Mouse (Mus musculus): ENCODE measurements around the gene Nos1ap. TPM values are rescaled to one million over a fixed set of nuclear protein-coding genes. Genes with fewer than 3 reads are reported as not detected.
A peak's percentile ranks its signal among the peaks of the same experiment; 100 is the strongest.

Nos1ap gene
- polyA plus RNA-seq, 1 experiment from 2014 or later, result 26.0 TPM

GRCm38 (mm10) chr1:170519631-170520030 lies 70.0 kb downstream of the Nos1ap start:
- Histone ChIP-seq H3K9me3 (replicated peaks) (peaks cover 5% of the 10 kb centered on the region), H3K27me3 (replicated peaks) (no peaks in the 10 kb centered on the region), H3K4me1 (replicated peaks) (peaks cover 31% of the 10 kb centered on the region), H3K27ac (ENCODE audit: poor library complexity, severe bottlenecking) (no peak overlapping the region), H3K36me3 (no peaks in the 10 kb centered on the region), H3K4me3 (no peak overlapping the region), H3K4me2 (no peak overlapping the region), H3K9ac (no peak overlapping the region)
- ATAC-seq (ENCODE audit: insufficient number of reproducible peaks, low FRiP score), result no peak
- 87% methylated on average over 7 of the region's 7 CpGs for WGBS

- Histone ChIP-seq H3K27me3 (replicated peaks) (no peaks in the 10 kb centered on the region), H3K36me3 (0 out of 2 replicates have a peak, but pooled peaks cover 3% of the 10 kb centered on the region), H3K4me3 (no peak overlapping the region), H3K9ac (no peak overlapping the region), H3K4me2 (no peak overlapping the region), H3K9me3 (replicated peaks) (peaks cover 5% of the 10 kb centered on the region), H3K4me1 (replicated peaks) (peaks cover 34% of the 10 kb centered on the region), H3K27ac (ENCODE audit: poor library complexity, severe bottlenecking) (no peak overlapping the region)
- 89% methylated on average over 6 of the region's 6 CpGs for WGBS
- no peak for ATAC-seq (ENCODE audit: insufficient number of reproducible peaks, low FRiP score)
Observed at GRCm38 (mm10) chr1:170516182-170516581, 73.5 kb downstream of the Nos1ap start.

- H3K27ac ChIP-seq (ENCODE audit: poor library complexity, severe bottlenecking), result no peak overlapping the region
- H3K27me3 ChIP-seq (replicated peaks), result no peaks in the 10 kb centered on the region
- ATAC-seq (ENCODE audit: insufficient number of reproducible peaks, low FRiP score), result no peak
- peaks cover 34% of the 10 kb centered on the region for H3K4me1 ChIP-seq (replicated peaks)
- no peak overlapping the region for H3K9ac ChIP-seq
- H3K9me3 ChIP-seq (replicated peaks), result peaks cover 5% of the 10 kb centered on the region
- 0 out of 2 replicates have a peak, but pooled peaks cover 3% of the 10 kb centered on the region for H3K36me3 ChIP-seq
- no peak overlapping the region for H3K4me3 ChIP-seq
- no peak overlapping the region for H3K4me2 ChIP-seq
- 76% methylated on average over 1 of the region's 1 CpGs for whole genome bisulfite sequencing
Observed at GRCm38 (mm10) chr1:170515455-170515854, 74.2 kb downstream of the Nos1ap start.

GRCm38 (mm10) chr1:170514226-170514625 lies 75.4 kb downstream of the Nos1ap start:
- 0 out of 2 replicates have a peak, but pooled peaks cover 3% of the 10 kb centered on the region for H3K36me3 ChIP-seq

GRCm38 (mm10) chr1:170512429-170513097 lies 77.1 kb downstream of the Nos1ap start:
- Histone ChIP-seq H3K9me3 (replicated peaks) (no peaks in the 10 kb centered on the region), H3K27me3 (replicated peaks) (no peaks in the 10 kb centered on the region), H3K36me3 (0 out of 2 replicates have a peak, but pooled peaks cover 3% of the 10 kb centered on the region), H3K4me2 (no peak overlapping the region), H3K4me3 (no peak overlapping the region), H3K9ac (no peak overlapping the region), H3K27ac (ENCODE audit: poor library complexity, severe bottlenecking) (no peak overlapping the region), H3K4me1 (replicated peaks) (peaks cover 40% of the 10 kb centered on the region)
- WGBS, result 94% methylated on average over 2 of the region's 3 CpGs
- ATAC-seq (ENCODE audit: insufficient number of reproducible peaks, low FRiP score), result no peak

More at GRCm38 (mm10) chr1:170514226-170514625, 75.4 kb downstream of the Nos1ap start:
- Histone ChIP-seq H3K9ac (no peak overlapping the region), H3K9me3 (replicated peaks) (peaks cover 5% of the 10 kb centered on the region), H3K4me2 (no peak overlapping the region), H3K27me3 (replicated peaks) (no peaks in the 10 kb centered on the region), H3K4me3 (no peak overlapping the region), H3K4me1 (replicated peaks) (peaks cover 40% of the 10 kb centered on the region), H3K27ac (ENCODE audit: poor library complexity, severe bottlenecking) (no peak overlapping the region)
- WGBS, result 86% methylated on average over 12 of the region's 12 CpGs
- no peak for ATAC-seq (ENCODE audit: insufficient number of reproducible peaks, low FRiP score)

GRCm38 (mm10) chr1:170510595-170511240 lies 78.9 kb downstream of the Nos1ap start:
- Histone ChIP-seq H3K36me3 (0 out of 2 replicates have a peak, but pooled peaks cover 3% of the 10 kb centered on the region), H3K9ac (no peak overlapping the region), H3K27me3 (replicated peaks) (no peaks in the 10 kb centered on the region), H3K9me3 (replicated peaks) (no peaks in the 10 kb centered on the region), H3K4me3 (no peak overlapping the region), H3K27ac (ENCODE audit: poor library complexity, severe bottlenecking) (peak overlapping the region; percentile 53; the same call in 1 of the 2 replicates), H3K4me1 (replicated peaks) (peaks cover 44% of the 10 kb centered on the region), H3K4me2 (no peak overlapping the region)
- ATAC-seq (ENCODE audit: insufficient number of reproducible peaks, low FRiP score), result no peak
- WGBS, result 34% methylated on average over 3 of the region's 3 CpGs

- Histone ChIP-seq H3K9me3 (replicated peaks) (no peaks in the 10 kb centered on the region), H3K4me3 (no peak overlapping the region), H3K36me3 (no peaks in the 10 kb centered on the region), H3K9ac (no peak overlapping the region), H3K4me1 (replicated peaks) (peaks cover 68% of the 10 kb centered on the region), H3K27ac (ENCODE audit: poor library complexity, severe bottlenecking) (no peak overlapping the region), H3K4me2 (no peak overlapping the region), H3K27me3 (replicated peaks) (no peaks in the 10 kb centered on the region)
- WGBS, result 58% methylated on average over 6 of the region's 6 CpGs
- ATAC-seq (ENCODE audit: insufficient number of reproducible peaks, low FRiP score), result no peak
Observed at GRCm38 (mm10) chr1:170506309-170506708, 83.4 kb downstream of the Nos1ap start.

- H3K27ac ChIP-seq (ENCODE audit: poor library complexity, severe bottlenecking), result peak overlapping the region; percentile 39
- H3K4me3 ChIP-seq, result no peak overlapping the region
- H3K9ac ChIP-seq, result no peak overlapping the region
- 30% methylated on average over 3 of the region's 3 CpGs for WGBS
- H3K27me3 ChIP-seq (replicated peaks), result no peaks in the 10 kb centered on the region
- no peaks in the 10 kb centered on the region for H3K9me3 ChIP-seq (replicated peaks)
- H3K4me1 ChIP-seq (replicated peaks), result peaks cover 64% of the 10 kb centered on the region
- ATAC-seq (ENCODE audit: insufficient number of reproducible peaks, low FRiP score), result no peak
- H3K4me2 ChIP-seq, result no peak overlapping the region
- no peaks in the 10 kb centered on the region for H3K36me3 ChIP-seq
Observed at GRCm38 (mm10) chr1:170505107-170505506, 84.6 kb downstream of the Nos1ap start.

GRCm38 (mm10) chr1:170504378-170504777 lies 85.3 kb downstream of the Nos1ap start:
- ATAC-seq (ENCODE audit: insufficient number of reproducible peaks, low FRiP score), result no peak
- Histone ChIP-seq H3K9me3 (replicated peaks) (no peaks in the 10 kb centered on the region), H3K4me3 (no peak overlapping the region), H3K27me3 (replicated peaks) (no peaks in the 10 kb centered on the region), H3K4me2 (no peak overlapping the region), H3K4me1 (replicated peaks) (peaks cover 64% of the 10 kb centered on the region), H3K27ac (ENCODE audit: poor library complexity, severe bottlenecking) (peak overlapping the region; percentile 39), H3K9ac (no peak overlapping the region), H3K36me3 (no peaks in the 10 kb centered on the region)
- WGBS, result 58% methylated on average over 4 of the region's 4 CpGs

- Histone ChIP-seq H3K27ac (ENCODE audit: poor library complexity, severe bottlenecking) (peak overlapping the region; percentile 64), H3K9ac (peak overlapping the region; percentile 24; the same call in 1 of the 2 replicates), H3K4me1 (replicated peaks) (peaks cover 75% of the 10 kb centered on the region), H3K27me3 (replicated peaks) (no peaks in the 10 kb centered on the region), H3K4me3 (no peak overlapping the region), H3K4me2 (no peak overlapping the region), H3K9me3 (replicated peaks) (no peaks in the 10 kb centered on the region), H3K36me3 (no peaks in the 10 kb centered on the region)
- 30% methylated on average over 4 of the region's 4 CpGs for WGBS
- no peak for ATAC-seq (ENCODE audit: insufficient number of reproducible peaks, low FRiP score)
Observed at GRCm38 (mm10) chr1:170503277-170503739, 86.4 kb downstream of the Nos1ap start.

GRCm38 (mm10) chr1:170502491-170503276 lies 87.0 kb downstream of the Nos1ap start:
- Histone ChIP-seq H3K27me3 (replicated peaks) (no peaks in the 10 kb centered on the region), H3K4me1 (replicated peaks) (peaks cover 81% of the 10 kb centered on the region), H3K9me3 (replicated peaks) (no peaks in the 10 kb centered on the region), H3K4me3 (no peak overlapping the region), H3K36me3 (no peaks in the 10 kb centered on the region), H3K27ac (ENCODE audit: poor library complexity, severe bottlenecking) (peak overlapping the region; percentile 64), H3K9ac (peak overlapping the region; percentile 24; the same call in 1 of the 2 replicates), H3K4me2 (no peak overlapping the region)
- ATAC-seq (ENCODE audit: insufficient number of reproducible peaks, low FRiP score), result no peak
- WGBS, result 22% methylated on average over 11 of the region's 11 CpGs

Data from heart, embryonic 12.5 days (tissue).